Mouse (Mus musculus) midbrain, embryonic 11.5 days (tissue): ENCODE data around the gene Atxn1. TPM values are rescaled to one million over a fixed set of nuclear protein-coding genes. Genes with fewer than 3 reads are reported as not detected.
A peak's percentile ranks its signal among the peaks of the same experiment; 100 is the strongest.

Source experiments
- ATAC-seq: fragments of 200-750 bp; cut with Nextera tagmentation; 2 replicates; pipeline ENCODE4 v1.8.0; 2017; ENCODE audit warnings: moderate TSS enrichment, moderate library complexity; ENCODE audit not compliant: low FRiP score
- DNase-seq: peaks from one replicate; pipeline ENCODE4 v3.0.0; 2015; ENCODE audit warnings: low spot score; ENCODE audit errors: missing footprints
- H3K27ac ChIP-seq: fragments of 300-500 bp; sonication (generic); 2 replicates; pipeline ENCODE4 v1.5.1; 2014; ENCODE audit warnings: low read depth, low read length
- H3K27me3 ChIP-seq: fragments of 300-500 bp; sonication (generic); 2 replicates; pipeline ENCODE4 v1.6.1; 2014; ENCODE audit warnings: mild to moderate bottlenecking, low read length, moderate library complexity, mixed read lengths; ENCODE audit not compliant: control insufficient read depth, insufficient read depth
- H3K36me3 ChIP-seq: fragments of 300-500 bp; sonication (generic); 2 replicates; pipeline ENCODE4 v1.6.1; 2014; ENCODE audit warnings: mild to moderate bottlenecking, low read length, moderate library complexity, mixed read lengths; ENCODE audit not compliant: control insufficient read depth, insufficient read depth
- H3K4me1 ChIP-seq: fragments of 300-500 bp; sonication (generic); 2 replicates; pipeline ENCODE4 v1.6.1; 2014; ENCODE audit warnings: low read length; ENCODE audit not compliant: control insufficient read depth, insufficient read depth
- H3K4me2 ChIP-seq: fragments of 300-500 bp; sonication (generic); 2 replicates; pipeline ENCODE4 v1.6.1; 2014; ENCODE audit warnings: mild to moderate bottlenecking, moderate library complexity
- H3K4me3 ChIP-seq: fragments of 300-500 bp; sonication (generic); 2 replicates; pipeline ENCODE4 v1.5.1; 2014; ENCODE audit warnings: low read depth, low read length
- H3K9ac ChIP-seq: fragments of 300-500 bp; sonication (generic); 2 replicates; pipeline ENCODE4 v1.6.1; 2014; ENCODE audit warnings: low read length
- H3K9me3 ChIP-seq: fragments of 300-500 bp; sonication (generic); 2 replicates; pipeline ENCODE4 v1.6.1; 2016; ENCODE audit warnings: low read length; ENCODE audit not compliant: control insufficient read depth
- WGBS: fragments of 180-500 bp; shearing (Covaris S2); extraction: QIAGEN DNeasy Blood & Tissue Kit; methylation state at CpG from one replicate; pipeline ENCODE4 v1.1.7; 2014; 5-methylcytosine and 5-hydroxymethylcytosine counted together
- polyA plus RNA-seq: library from polyadenylated mRNA; unstranded; fragments of >200 nt; fragmentation: Nextera tagmentation; extraction: Ambion mirVana; gene quantifications from 2 replicates; pipeline ENCODE4 v1.2.1, GENCODE M21; 2014

Gene Atxn1
- polyA plus RNA-seq, 1 experiment from 2014 or later = 1.7 TPM

GRCm38 (mm10) chr13:45965594-45966432, 1.0 kb upstream of the Atxn1 start:
- peaks cover 13% of the 10 kb centered on the region for H3K27me3 ChIP-seq
- no peaks in the 10 kb centered on the region for H3K9me3 ChIP-seq
- ATAC-seq (no peak), DNase-seq (peak; percentile 92)
- H3K4me3 ChIP-seq = peak overlapping the region; percentile 81
- peak overlapping the region; percentile 92 for H3K4me2 ChIP-seq
- H3K4me1 ChIP-seq = peaks cover 32% of the 10 kb centered on the region
- peak overlapping the region; percentile 90 for H3K9ac ChIP-seq
- WGBS = 1% methylated on average over 41 of the region's 41 CpGs
- peak overlapping the region; percentile 90; the same call in 1 of the 2 replicates for H3K27ac ChIP-seq
- no peaks in the 10 kb centered on the region for H3K36me3 ChIP-seq

DNA sequence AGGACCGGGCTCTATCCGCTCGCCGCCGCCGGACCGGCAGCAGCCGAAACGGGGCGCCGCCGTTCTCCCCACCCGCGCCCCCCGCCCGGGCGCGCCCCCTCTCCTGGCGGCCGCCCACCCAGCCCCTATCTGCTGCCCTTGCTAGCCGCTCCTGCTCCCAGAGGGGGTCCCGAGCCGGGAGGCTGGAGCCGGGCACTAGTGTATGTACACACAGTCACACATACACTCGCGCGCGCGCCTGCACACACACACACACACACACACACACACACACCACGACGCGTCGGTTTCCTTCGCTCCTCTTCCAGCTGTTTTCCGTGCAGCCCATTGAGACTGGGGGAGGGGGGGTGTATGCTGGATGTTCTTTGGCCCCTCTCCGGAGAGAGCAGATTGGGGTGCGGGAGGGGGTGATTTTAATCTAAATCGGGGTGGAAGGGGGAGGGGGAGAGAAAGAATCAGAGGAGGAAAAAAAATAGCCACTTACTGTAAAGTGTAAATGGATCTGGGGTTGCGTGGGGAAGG, 416 bp downstream of the Atxn1 start:
- Histone ChIP-seq H3K9ac (peak overlapping the region; percentile 90), H3K4me1 (peaks cover 41% of the 10 kb centered on the region), H3K4me3 (peak overlapping the region; percentile 81), H3K27ac (peak overlapping the region; percentile 90), H3K27me3 (peaks cover 13% of the 10 kb centered on the region), H3K9me3 (no peaks in the 10 kb centered on the region), H3K36me3 (no peaks in the 10 kb centered on the region), H3K4me2 (peak overlapping the region; percentile 92)
- DNase-seq (peak; percentile 97), ATAC-seq (peak; percentile 61)
- 1% methylated on average over 30 of the region's 39 CpGs for WGBS

GRCm38 (mm10) chr13:45963497-45964330, 1.1 kb downstream of the Atxn1 start:
- DNase-seq (peak; percentile 97), ATAC-seq (peak; percentile 61)
- Histone ChIP-seq H3K4me1 (peaks cover 41% of the 10 kb centered on the region), H3K4me3 (peak overlapping the region; percentile 81), H3K27me3 (peaks cover 13% of the 10 kb centered on the region), H3K9me3 (no peaks in the 10 kb centered on the region), H3K36me3 (no peaks in the 10 kb centered on the region), H3K4me2 (peak overlapping the region; percentile 92), H3K9ac (peak overlapping the region; percentile 90), H3K27ac (peak overlapping the region; percentile 90)
- WGBS = under 1% methylated on average over 71 of the region's 95 CpGs

DNA sequence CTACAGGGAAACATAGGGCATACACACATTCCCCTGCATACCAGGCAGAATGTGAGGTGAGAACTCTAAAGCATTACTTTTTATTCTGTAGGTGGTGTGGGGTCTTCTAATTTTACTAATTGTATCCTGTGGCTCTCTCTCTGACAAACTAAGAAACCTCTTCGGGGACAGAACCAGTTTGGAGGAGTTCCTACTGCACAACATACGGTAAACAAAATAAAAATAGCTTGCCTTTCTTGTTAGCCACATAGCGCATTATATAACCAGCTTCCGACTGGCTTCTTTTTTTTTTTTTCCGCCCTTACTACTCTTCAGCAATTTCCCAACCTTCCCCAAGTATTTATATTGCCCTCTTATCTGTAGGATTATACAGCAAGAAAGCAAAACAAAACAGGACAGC, 2.0 kb downstream of the Atxn1 start:
- peaks cover 11% of the 10 kb centered on the region for H3K27me3 ChIP-seq

GRCm38 (mm10) chr13:45961871-45962630, 2.8 kb downstream of the Atxn1 start:
- peak overlapping the region; percentile 42; the same call in 1 of the 2 replicates for H3K9ac ChIP-seq
- H3K27me3 ChIP-seq = peaks cover 9% of the 10 kb centered on the region
- peaks cover 41% of the 10 kb centered on the region for H3K4me1 ChIP-seq

More for the DNA sequence above, 2.0 kb downstream of the Atxn1 start:
- peaks cover 41% of the 10 kb centered on the region for H3K4me1 ChIP-seq
- peak overlapping the region; percentile 92 for H3K4me2 ChIP-seq
- DNase-seq (peak; percentile 87), ATAC-seq (no peak)
- no peaks in the 10 kb centered on the region for H3K36me3 ChIP-seq
- WGBS = 5% methylated on average over 5 of the region's 5 CpGs
- no peaks in the 10 kb centered on the region for H3K9me3 ChIP-seq
- H3K27ac ChIP-seq = no peak overlapping the region
- peak overlapping the region; percentile 90; the same call in 1 of the 2 replicates for H3K9ac ChIP-seq
- H3K4me3 ChIP-seq = peak overlapping the region; percentile 81

GRCm38 (mm10) chr13:45960311-45960965, 4.4 kb downstream of the Atxn1 start:
- Histone ChIP-seq H3K9me3 (no peaks in the 10 kb centered on the region), H3K27ac (no peak overlapping the region), H3K27me3 (peaks cover under 1% of the 10 kb centered on the region), H3K36me3 (no peaks in the 10 kb centered on the region), H3K4me1 (peaks cover 31% of the 10 kb centered on the region), H3K4me3 (no peak overlapping the region), H3K9ac (no peak overlapping the region; the same call in 1 of the 2 replicates), H3K4me2 (no peak overlapping the region; the same call in 1 of the 2 replicates)
- DNase-seq (no peak), ATAC-seq (no peak)
- 40% methylated on average over 14 of the region's 14 CpGs for WGBS

More at GRCm38 (mm10) chr13:45961871-45962630, 2.8 kb downstream of the Atxn1 start:
- no peaks in the 10 kb centered on the region for H3K9me3 ChIP-seq
- peak; percentile 94 for DNase-seq
- no peak overlapping the region for H3K27ac ChIP-seq
- H3K36me3 ChIP-seq = no peaks in the 10 kb centered on the region
- ATAC-seq = peak; percentile 33
- 5% methylated on average over 9 of the region's 9 CpGs for WGBS
- peak overlapping the region; percentile 92 for H3K4me2 ChIP-seq
- H3K4me3 ChIP-seq = peak overlapping the region; percentile 81; the same call in 1 of the 2 replicates

- no peaks in the 10 kb centered on the region for H3K9me3 ChIP-seq
- DNase-seq (no peak), ATAC-seq (no peak)
- no peak overlapping the region for H3K4me3 ChIP-seq
- WGBS = 83% methylated on average over 4 of the region's 4 CpGs
- no peak overlapping the region for H3K9ac ChIP-seq
- H3K4me1 ChIP-seq = peaks cover 31% of the 10 kb centered on the region
- no peaks in the 10 kb centered on the region for H3K27me3 ChIP-seq
- H3K4me2 ChIP-seq = no peak overlapping the region
- H3K36me3 ChIP-seq = no peaks in the 10 kb centered on the region
- no peak overlapping the region for H3K27ac ChIP-seq
These were observed 6.5 kb downstream of the Atxn1 start for GRCm38 (mm10) chr13:45958306-45958705.

DNA sequence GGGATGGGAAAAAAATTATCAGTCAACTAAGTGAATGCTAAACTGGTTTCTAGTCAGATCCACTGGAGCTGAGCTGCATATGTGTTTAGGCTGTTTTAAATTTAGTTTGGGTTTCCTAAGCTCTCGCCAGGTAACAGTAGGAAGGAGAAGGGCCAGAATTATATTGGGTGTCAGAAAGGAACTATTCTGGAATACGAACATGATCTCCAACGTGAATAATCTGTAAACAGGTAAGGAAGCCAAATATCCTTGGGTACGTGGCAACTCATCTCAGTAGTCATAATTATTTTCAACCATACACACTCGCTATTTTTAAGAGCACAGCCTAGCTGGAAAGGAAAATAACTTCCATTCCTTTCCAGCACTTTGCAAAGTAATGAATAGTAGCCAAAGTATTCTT, 7.2 kb downstream of the Atxn1 start:
- H3K27me3 ChIP-seq = no peaks in the 10 kb centered on the region
- no peaks in the 10 kb centered on the region for H3K9me3 ChIP-seq
- no peaks in the 10 kb centered on the region for H3K36me3 ChIP-seq
- no peak for ATAC-seq
- no peak overlapping the region for H3K9ac ChIP-seq
- H3K27ac ChIP-seq = no peak overlapping the region
- no peak for DNase-seq
- peaks cover 26% of the 10 kb centered on the region for H3K4me1 ChIP-seq
- H3K4me2 ChIP-seq = no peak overlapping the region
- no peak overlapping the region for H3K4me3 ChIP-seq
- 93% methylated on average over 5 of the region's 5 CpGs for WGBS
